Mouse (Mus musculus) forebrain, embryonic 12.5 days (tissue): ENCODE measurements at regions not wholly inside any gene's neighbourhood (a gene's known extent, or its start where the extent isn't known, plus 50 kb on each side); places are given as distances from the start of the nearest gene placed in this dataset.
A peak's percentile ranks its signal among the peaks of the same experiment; 100 is the strongest.

ENCODE experiments used
- ATAC-seq: fragments of 200-750 bp; cut with Nextera tagmentation; 2 replicates; pipeline ENCODE4 v1.8.0; 2017; ENCODE audit warnings: moderate TSS enrichment; ENCODE audit not compliant: low FRiP score
- H3K27ac ChIP-seq: fragments of 300-500 bp; sonication (generic); 2 replicates; pipeline ENCODE4 v1.5.1; 2016; ENCODE audit warnings: mild to moderate bottlenecking
- H3K27me3 ChIP-seq: fragments of 300-500 bp; sonication (generic); 2 replicates; pipeline ENCODE4 v1.6.1; 2016; ENCODE audit warnings: mild to moderate bottlenecking
- H3K36me3 ChIP-seq: fragments of 300-500 bp; sonication (generic); replicated peaks from 2 replicates; pipeline ENCODE4 v1.6.1; 2016; ENCODE audit warnings: mild to moderate bottlenecking
- H3K4me1 ChIP-seq: fragments of 300-500 bp; sonication (generic); 2 replicates; pipeline ENCODE4 v1.6.1; 2016
- H3K4me2 ChIP-seq: fragments of 300-500 bp; sonication (generic); 2 replicates; pipeline ENCODE4 v1.6.1; 2016; ENCODE audit warnings: mild to moderate bottlenecking, moderate library complexity
- H3K4me3 ChIP-seq: fragments of 300-500 bp; sonication (generic); replicated peaks from 2 replicates; pipeline ENCODE4 v1.5.1; 2016; ENCODE audit warnings: mild to moderate bottlenecking
- H3K9ac ChIP-seq: fragments of 300-500 bp; sonication (generic); 2 replicates; pipeline ENCODE4 v1.6.1; 2016; ENCODE audit warnings: mild to moderate bottlenecking
- H3K9me3 ChIP-seq: fragments of 300-500 bp; sonication (generic); 2 replicates; pipeline ENCODE4 v1.6.1; 2016
- WGBS: fragments of 180-500 bp; shearing (Covaris S2); methylation state at CpG from one replicate; pipeline ENCODE4 v1.1.7; 2016; 5-methylcytosine and 5-hydroxymethylcytosine counted together

- Histone ChIP-seq H3K9me3 (no peaks in the 10 kb centered on the region), H3K27me3 (no peaks in the 10 kb centered on the region), H3K4me3 (no peak overlapping the region), H3K4me2 (no peak overlapping the region), H3K27ac (no peak overlapping the region), H3K4me1 (no peaks in the 10 kb centered on the region), H3K9ac (no peak overlapping the region), H3K36me3 (no peaks in the 10 kb centered on the region)
- 82% methylated on average over 2 of the region's 2 CpGs for WGBS
- ATAC-seq = no peak
Measured at GRCm38 (mm10) chr5:56943899-56944298, 773.9 kb upstream of the Pcdh7 start.

- Histone ChIP-seq H3K4me2 (no peak overlapping the region), H3K9me3 (no peaks in the 10 kb centered on the region), H3K27me3 (no peaks in the 10 kb centered on the region), H3K4me3 (no peak overlapping the region), H3K27ac (no peak overlapping the region), H3K4me1 (no peaks in the 10 kb centered on the region), H3K9ac (no peak overlapping the region), H3K36me3 (no peaks in the 10 kb centered on the region)
- 79% methylated on average over 3 of the region's 3 CpGs for WGBS
- ATAC-seq = peak; percentile 60
Measured at GRCm38 (mm10) chr5:56952799-56953498, 764.8 kb upstream of the Pcdh7 start.
